Mouse (Mus musculus): ENCODE measurements around the gene Acsbg2. TPM values are rescaled to one million over a fixed set of nuclear protein-coding genes. Genes with fewer than 3 reads are reported as not detected.
A peak's percentile ranks its signal among the peaks of the same experiment; 100 is the strongest.
"Not testable (repeated sequence)": the region's sequence is repeated elsewhere in the genome, so short reads cannot be mapped to it uniquely, and the experiment has no call there.

Gene Acsbg2
- under 1 TPM in 3 of 4 experiments, not detected in 1; 0.22 to 0.40 (median 0.23) TPM for total RNA-seq (2022)

DNA sequence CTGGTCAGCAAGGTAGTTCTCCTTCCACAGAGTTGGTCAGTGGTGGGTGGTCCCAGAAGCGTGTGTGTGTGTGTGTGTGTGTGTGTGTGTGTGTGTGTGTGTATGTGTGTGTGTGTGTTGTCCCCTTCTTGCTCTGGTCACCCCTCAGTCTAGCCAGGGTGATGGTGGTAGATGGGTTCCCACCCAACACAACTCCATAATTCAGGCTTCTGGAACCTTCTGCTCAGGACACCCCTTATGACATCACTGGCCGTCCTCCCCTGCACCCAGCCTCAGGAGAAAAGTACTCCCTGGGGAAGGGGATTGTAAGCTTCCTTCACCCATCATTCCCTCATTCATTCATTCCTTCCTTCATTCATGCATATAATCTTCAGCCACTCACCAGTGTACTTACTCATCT lies at the start of gene Acsbg2:
Gene Acsbg2, minus strand, starts transcription at position 211 of the 400 bp plus-strand sequence.
- DNase-seq, result no peak

DNA sequence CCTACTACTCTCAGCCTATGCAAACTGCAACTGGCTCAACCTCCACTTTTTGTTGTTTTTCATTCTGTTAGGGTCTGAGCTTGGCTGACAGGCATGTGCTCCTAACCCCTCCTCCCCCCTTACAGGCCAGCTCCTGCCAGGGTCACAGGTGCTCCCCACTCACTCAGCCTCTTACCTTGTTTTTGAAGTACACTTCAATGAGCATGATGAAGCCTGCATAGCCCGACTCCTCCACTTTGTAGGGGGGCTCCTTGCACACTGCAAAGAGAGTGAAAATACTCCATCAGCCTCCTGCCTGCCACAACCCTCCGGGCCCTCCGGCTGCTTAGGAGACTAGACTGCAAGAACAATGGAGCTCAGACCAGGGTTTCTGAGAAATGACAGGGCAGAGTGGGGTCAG lies 45.5 kb upstream of the Acsbg2 start:
- DNase-seq, result no peak

DNA sequence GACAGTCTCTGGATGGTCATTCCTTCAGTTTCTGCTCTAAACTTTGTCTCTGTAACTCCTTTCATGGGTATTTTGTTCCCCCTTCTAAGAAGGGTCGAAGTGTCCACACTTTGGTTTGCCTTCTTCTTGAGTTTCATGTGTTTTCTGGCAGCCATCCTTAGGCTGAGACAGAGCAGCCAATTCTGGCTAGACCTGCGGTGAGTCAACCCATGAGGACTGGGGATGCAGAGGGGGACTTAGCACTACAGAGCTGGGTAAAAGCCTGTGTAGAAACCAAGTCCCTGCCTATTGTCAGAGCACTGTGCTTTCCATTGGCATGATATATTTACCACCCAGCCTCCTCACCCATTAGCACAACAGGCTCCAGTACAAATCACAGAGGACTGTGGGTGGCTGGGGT lies 42.9 kb upstream of the Acsbg2 start:
- DNase-seq, result no peak

DNA sequence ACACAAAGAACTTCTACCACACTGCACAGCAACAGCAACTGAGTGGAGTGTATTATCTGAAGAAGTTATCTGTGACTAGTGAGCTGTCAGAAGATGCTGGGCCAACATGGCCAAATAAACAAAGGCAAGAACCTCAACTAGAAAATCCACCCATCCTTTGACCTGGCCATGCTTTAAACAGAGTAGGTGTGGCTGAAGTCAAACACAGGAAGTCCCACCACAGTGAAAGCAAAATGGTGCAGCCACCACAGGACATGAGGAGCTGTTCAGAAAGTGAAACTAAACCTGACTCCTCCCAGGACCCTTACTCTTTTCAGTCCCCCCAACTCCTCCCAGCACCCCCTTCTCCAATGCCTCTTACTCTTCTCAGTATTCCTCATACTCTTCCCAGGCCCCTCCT lies 39.2 kb upstream of the Acsbg2 start:
- DNase-seq, result no peak

DNA sequence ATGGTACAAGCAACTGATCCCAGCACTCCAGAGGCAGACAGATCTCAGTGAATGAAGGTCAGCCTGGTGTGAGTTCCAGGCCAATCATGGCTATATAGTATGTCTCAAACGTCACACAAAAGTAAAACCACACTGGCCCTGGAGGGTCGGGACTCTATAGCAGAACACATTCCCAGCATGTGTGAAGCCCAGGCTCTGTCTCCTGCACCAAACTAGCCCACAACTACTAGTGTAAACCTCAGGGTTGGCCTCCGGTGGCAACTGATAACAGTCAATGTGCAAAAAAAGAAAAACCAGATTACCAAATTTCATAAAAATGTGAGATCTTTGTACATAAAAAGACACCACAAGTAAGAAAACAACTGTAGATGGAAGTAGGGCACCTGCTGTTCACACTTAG lies 38.8 kb upstream of the Acsbg2 start:
- DNase-seq, result no peak

DNA sequence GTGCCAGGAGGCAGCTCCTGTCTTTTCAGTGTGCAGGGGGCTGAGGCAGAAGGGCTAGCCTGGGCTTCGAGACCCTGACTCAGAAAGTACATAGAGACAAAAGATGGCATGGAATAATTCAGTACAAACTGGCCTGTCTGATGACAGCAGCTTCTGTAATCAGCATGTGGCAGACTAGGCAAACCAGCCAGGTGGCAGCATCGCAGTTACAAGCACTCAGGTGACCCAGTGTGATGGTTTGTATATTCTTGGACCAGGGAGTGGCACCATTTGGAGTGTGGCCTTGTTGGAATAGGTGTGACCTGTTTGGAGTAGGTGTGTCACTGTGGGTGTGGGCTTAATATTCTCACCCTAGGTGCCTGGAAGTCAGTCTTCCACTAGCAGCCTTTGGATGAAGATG lies 35.5 kb upstream of the Acsbg2 start:
- not testable (repeated sequence) for DNase-seq

DNA sequence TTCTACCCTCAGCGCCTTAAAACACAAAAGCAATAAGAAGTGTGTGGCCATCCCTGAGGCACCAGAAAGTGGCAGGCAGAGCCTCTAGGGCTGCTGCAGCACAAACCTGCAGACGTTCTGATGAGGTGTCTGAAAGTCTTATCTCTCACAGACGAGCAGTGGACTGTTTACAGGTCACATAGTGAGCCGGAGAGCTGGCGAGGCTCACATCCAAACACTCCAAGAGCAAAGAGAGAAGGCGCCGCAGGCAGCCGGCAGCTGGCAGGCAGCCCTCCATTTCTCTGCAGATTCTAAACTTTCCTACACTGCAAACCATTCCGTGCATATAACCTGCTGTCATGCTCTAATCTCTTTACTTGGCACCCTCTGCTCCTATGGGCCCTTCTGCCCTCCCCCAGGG lies 33.6 kb upstream of the Acsbg2 start:
- no peak for DNase-seq

DNA sequence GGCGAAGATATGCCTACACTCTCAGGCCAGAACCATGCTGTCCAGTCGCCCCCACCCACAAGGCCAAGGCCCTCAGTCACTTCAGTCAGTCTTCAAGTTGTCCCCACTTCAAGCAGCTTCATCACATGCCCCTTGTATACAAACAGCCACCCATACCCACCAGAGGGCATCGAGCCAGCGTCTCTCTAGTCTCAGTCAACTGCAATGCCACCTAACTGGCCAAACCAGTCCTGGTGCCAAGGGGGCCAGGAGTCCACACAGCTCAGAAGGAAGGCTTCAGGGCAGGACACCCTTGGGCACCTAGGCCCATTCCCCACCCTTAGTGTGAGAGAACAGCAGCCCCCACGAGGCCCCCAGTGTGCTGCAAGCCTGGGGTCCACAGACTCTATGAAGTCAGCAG lies 32.8 kb upstream of the Acsbg2 start:
- no peak for DNase-seq

DNA sequence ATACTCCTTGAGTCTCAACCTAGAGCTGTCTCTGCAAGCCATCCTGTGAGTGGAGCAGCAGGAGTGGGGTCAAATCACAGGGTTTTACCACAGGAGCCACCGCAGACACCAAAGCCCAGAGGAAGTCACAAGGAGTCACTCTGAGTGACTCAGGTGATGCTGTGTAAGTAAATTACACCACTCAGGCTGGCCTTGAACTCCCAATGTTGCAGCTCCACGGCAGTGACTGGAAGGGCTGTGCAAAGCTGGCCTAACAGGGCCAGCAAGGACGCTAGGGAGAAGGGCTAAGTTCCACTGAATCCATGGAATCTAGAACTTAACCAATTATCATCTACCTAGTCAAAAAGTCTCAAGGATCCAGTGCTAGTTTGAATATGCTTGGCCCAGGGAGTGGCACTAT lies 31.9 kb upstream of the Acsbg2 start:
- DNase-seq, result no peak

DNA sequence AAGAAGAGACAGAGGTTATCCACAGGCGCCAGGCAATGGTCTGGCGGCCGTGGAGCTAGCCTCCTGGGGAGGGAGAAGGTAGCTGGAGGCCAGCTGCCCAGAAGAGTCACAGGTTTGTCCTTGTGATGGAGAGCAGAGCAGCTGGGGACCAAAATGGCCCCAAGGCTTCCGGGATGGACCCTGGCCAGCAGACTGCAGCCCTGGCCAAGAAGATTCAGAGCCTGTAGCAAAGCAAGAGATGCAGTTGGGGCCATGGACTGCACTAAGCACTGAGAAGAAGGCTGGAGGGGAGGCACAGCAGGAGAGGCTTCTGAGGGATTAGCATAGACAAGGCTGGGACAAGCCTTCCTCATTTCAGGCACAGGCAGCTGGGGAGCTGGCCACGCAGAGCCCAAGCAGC lies 28.5 kb upstream of the Acsbg2 start:
- peak; percentile 29 for DNase-seq

DNA sequence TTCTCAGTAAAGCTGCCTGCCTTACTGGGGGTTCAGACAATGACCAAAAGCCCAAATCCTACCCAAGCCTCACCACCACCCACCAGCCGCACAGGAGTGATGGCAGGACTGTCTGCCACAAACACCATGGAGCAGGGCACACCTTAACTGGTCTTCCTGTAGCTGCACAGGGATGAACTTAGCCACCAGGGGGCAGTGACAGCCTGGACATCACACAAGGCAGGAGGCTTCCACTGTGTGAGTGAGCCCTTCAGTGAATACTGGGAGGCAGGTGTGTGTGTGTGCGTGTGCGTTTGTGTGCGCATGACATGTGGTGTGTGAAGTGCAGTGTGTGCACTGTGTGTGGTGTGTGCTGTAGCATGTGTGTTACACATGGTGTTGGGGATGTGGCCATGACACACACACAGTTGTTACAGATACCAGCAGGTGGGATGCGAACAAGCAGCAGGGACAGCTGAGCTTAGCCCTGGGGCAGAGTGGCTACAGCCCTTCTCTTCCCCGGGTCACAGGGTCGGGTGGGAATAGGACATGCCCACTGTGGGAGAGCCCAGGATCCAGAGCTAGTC lies 23.5 kb upstream of the Acsbg2 start:
- DNase-seq, result peak; percentile 69

DNA sequence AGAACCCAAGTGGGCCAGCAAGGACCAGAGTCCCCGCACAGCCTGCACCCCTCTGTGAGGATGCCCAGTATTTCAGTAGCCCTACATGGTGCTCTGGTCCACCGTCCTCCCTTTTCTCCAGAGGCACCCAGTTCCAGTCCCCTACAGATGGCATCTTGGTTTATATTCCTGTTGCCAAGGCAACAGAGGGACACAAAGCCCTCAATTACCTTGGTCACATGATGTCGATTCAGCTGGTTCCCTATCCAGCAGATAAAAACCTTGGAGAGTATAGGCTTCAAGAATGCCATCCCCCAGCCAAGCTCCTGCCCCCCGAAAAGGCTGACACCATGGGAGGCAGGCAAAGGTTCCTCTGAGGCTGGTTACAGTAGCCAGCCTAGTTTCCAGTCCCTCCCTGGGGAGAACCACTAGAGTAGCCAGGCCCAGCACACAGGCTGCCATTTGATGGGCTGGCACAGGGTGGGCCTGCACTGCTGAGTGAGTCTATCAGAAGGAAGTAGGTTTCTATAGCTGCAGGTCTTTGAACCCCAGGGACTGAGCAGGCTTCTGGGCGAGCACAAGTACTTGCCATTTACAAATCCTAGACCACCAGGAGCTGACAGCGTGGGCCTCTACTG lies 22.4 kb upstream of the Acsbg2 start:
- DNase-seq, result no peak

DNA sequence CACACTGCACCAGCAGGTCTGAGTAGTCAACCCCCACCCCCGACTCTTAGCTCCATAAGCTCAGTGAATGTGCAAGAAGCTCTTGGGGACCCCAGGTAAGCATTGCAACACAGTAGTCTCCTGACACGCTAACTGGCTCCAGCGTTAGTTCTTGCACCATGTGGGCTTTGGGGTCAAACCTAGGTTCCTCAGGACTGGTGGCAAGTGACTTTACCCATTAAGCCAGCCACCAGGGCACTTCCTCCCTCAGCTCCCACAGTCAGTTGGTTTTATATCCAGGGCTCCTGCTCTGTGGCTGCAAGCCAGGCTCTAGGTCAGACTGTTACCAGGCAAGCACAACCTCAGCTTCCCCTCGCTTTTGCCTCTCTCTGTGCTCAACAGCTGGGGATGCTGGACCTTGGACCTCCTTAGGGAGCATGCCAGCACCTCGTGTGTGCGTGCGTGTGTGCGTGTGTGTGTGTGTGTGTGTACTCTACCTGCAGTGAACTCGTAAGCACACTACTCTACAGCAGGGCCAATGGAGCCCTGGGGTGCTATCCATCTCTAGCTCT lies 21.2 kb upstream of the Acsbg2 start:
- no peak for DNase-seq

DNA sequence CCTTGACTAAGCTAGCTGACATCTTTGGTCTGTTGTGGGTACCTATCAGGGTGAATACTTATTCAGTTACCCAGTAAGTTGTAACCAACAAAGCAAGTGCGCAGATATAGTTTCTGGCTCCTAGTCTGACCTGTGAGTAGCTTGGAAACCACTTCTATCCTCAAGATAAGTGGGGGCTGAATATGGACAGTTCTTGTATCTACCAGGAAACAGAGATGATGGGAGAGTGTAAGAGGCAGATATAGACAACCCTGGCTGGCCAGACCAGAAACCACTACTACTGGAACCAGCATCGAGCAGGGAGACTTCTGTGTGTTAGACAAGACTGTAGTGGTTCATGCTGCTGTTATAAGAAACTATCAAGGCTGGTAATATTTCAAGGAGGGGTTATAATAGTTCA lies 15.8 kb upstream of the Acsbg2 start:
- no peak for DNase-seq

DNA sequence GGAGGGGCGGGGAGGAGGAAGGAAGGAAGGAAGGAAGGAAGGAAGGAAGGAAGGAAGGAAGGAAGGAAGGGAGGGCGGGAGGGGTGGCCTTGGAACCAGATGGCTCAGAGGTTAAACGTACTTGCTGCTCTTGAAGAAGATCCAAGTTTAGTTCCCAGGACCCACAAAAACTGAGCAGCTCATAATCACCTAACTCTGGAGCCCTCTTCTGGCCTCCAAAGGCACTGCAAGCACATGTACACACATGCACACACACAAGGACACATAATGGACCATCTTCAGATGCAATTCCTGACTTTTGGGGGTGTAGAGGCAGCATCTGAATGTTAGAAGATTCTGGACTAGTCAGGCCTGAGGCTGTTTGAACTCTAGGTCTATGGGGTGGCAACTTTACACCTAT lies 13.8 kb upstream of the Acsbg2 start:
- no peak for DNase-seq

DNA sequence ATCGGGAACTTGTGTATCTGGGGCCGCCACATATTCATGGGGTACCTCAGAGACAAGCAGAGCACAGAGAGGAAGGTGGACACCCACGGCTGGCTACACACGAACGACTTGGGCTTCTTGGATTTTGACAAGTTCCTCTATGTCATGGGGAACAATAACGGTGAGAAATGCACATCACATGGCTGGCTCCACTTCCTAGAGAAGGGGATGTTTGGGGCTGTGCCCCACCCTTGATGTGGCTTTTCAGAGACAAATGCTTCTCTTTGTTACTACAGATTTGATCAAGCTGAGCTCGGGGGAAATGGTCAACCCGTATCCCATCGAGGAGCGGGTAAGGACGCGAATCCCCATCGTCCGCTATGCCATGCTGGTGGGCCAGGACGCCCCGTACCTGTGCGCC lies 10.6 kb upstream of the Acsbg2 start:
- no peak for DNase-seq

DNA sequence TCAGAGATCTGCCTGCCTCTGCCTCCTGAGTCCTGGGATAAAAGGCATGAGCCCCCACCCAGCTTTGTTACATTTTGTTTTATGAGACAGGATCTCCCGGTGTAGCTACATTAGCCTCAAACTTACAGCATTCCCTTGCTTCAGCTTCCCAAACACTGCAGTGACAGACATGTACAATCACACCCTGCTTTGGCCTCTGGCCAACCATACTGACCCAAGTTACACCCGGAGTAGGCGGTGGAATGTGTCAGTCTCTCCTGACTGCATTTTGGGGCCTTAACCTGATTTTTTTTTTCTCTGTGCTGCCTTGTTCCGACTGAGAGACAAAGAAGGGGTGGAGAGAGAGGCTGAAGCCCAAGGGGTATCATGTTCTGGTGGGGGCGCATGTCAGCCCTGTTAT lies 10.1 kb upstream of the Acsbg2 start:
- DNase-seq, result no peak

DNA sequence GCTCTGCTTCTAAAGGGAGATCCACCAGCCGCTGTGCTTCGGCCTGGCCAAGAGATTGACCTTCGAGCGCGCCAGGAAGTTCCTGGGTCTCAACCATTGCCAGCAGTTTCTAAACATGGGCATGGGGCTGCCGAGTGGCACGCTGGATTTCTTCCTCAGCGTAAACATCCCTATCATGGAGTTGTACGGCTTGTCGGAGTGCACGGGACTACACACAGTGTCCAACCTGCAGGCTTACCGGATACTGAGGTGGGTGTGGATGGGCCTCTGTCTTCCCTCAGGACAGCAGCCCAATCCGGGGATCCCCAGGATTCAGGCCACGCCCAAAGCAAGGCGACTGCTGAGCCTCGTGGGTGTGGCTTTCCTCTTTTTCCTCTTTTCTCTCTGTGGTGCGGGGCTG lies 9.4 kb upstream of the Acsbg2 start:
- no peak for DNase-seq

DNA sequence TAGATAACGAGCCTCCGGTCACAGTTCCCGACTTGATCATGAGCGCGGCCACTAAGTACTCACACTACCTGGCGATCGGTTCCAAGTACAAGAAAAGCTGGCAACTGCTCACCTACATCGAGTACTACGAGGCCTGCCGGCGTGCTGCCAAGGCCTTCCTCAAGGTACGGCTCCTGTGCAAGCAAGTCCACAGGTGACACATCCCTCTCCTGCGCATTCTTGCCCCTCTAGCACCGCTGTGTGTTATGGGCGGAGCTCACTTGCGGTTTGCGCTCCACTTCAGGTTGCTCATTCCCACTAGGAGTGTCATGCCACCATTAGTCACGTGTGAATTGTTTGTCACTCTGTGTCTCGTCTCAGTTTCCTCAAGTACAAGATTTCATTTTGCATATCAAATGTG lies 3.2 kb upstream of the Acsbg2 start:
- DNase-seq, result no peak

DNA sequence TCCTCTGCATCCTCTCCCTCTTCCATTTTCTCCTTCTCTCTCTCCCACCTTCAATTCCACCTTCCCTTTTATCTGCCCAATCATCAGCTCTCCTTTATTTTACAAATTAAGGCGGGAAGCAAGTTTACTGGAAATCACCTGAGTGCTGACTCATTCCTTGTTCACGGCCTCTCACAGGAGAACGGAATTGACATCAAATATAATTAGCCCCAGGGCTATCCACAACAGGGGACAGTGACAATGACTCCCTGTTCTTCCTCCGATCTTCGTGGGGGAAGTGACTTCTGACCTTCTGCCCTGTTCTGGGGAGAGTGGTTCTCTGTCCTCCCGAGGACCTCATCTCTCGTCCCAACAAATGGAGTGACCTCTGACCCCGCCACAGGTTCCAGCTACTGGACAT lies 2.7 kb upstream of the Acsbg2 start:
- no peak for DNase-seq

DNA sequence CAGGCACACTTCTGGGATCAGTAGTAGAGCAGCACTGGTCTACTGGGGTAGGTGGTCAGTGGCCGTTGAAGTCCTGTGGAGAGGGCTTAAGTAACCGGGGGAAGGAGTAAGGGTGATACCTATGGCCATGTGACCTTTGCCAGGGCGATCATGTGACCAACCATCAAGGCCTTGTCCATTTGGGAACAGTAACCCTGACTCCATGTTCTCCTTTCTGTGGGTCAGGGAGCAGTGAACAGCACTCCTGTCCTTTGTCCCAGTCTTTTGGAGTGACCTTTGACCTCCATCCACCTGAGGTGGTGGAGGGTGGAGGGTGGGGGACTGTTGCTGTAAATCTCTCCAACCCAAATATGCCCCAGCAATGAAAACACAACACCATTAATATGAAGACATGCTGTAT lies 2.2 kb upstream of the Acsbg2 start:
- no peak for DNase-seq

DNA sequence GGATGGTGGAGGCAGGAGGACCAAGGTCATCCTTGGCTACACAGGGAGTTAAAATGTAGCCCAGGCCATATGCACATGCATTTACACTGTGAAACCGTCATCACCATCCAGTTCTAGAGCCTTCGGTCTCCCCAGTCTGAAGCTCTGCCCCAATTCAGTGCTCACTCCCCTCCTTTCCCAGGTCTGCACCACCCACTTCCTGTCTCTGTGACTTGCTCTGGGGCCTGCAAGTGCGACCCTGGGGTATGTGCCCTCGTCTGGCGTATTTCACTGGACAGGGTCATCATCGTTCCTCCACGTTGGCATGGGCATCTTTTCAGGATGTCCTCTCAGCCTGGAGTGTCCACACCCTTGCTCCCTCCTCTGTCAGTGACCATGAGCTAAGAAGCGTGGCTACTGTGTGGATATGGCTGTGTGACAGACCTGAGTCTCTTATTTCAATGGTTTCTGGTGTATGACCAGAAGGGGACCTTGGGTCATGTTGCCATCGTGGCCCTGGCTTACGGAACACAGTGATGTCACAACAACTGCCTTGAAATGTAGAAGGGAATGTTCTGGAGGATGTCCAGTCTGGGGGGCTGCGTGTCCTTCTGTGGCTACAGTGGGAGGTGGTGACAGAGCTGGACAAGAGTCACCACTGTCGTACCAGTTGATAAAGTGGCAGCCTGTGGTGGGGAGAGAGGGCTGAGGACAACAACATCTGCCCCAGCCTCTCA lies 847 bp upstream of the Acsbg2 start, which contains the start of gene 1700061G19Rik:
Gene 1700061G19Rik, plus strand, starts transcription at position 542 of the 716 bp plus-strand sequence.
- peak; percentile 58 for DNase-seq

DNA sequence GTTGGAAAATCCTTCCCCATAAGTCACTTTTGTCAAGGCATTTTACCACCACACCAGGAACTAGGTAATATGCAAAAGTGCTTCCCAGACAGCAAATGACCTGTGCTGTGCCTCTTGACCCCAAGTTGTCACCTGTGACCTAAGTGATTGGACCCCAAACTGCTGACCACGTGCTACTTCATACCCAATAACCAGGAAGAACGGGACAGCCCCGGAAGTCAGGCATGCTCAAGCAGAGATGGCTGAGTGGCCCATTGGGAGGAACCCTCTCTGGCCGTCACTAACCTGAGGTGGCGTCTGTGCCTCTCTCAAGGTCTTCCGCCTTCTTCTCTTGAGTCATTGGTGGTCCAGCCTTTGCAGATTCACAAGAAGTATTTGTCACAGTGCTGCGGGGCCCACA lies 1.7 kb downstream of the Acsbg2 start:
- no peak for DNase-seq

DNA sequence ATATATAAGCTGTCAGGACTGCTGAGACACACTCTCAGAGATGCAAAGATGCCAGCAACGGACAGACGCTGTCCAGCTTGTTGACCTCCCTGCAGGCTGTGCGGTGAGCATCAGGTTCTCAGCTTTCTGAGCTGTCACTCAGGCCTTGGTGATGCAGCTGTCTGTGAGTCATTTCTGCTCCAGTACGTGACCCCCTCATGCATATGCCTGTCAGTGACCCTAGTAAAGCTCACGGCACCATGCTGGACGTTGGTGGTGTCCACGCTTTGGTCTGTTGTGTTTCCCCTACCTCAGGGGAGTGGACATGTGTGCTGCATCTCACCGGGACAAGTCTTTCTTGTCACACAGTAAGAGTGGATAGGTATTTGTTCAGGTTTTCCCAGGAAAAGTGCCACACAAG lies 2.5 kb downstream of the Acsbg2 start:
- DNase-seq, result no peak

Data from adrenal gland, adult 8-10 months (tissue).